ENCODE assay signal across 24 mouse cellular contexts in the genomic region with DNA sequence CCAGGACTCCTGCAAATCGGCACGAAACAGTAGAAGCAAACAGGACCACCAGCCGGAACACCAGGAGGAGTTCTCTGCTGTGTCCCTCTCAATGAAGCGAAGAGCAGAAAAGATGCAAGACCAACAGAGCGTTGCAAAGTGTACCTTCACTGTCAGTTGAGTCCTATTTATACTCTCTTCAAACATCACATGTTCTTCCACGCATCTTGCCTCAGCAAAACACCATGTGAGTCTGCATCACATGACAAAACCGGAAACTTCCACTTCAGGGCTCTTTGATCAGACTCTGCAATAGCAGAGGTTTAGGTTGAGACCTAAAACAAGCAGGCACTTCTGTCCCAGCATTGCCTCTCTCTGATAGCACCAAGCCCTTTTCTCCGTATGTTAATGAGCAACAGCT. TPM values are rescaled to one million over a fixed set of nuclear protein-coding genes. Genes with fewer than 3 reads are reported as not detected.
DNase-seq lines count a peak whose midpoint lies in the region; ATAC-seq and TF ChIP-seq lines count a peak whose summit lies in the region.
"Had no signal": no experiment of that assay in that cellular context is flagged by ENCODE, and none has a peak within 500 bp of the region (broad histone marks: within the 10 kb centered on the region; RNA-seq: fewer than 3 reads in every experiment).

No protein-coding gene starts in this region.

- no peak overlapping the region for H3K9ac ChIP-seq in midbrain, embryonic 14.5 days (replicated peaks; ENCODE audit: low read length)
- H3K9ac ChIP-seq: heart, embryonic 12.5 days; limb, embryonic 15.5 days; liver, embryonic 14.5 days; lung, embryonic 14.5 days; midbrain, embryonic 15.5 days; neural tube, embryonic 15.5 days; stomach, embryonic 15.5 days had no signal

- WGBS in spleen, adult 2 months: 42% methylated on average over 8 of the region's 8 CpGs
- 87% methylated on average over 8 of the region's 8 CpGs for WGBS in midbrain, embryonic 14.5 days

- H3K4me1 ChIP-seq in spleen, adult 2 months (ENCODE audit: control insufficient read depth, insufficient read depth, insufficient read length): peaks cover 6% of the 10 kb centered on the region
- H3K4me1 ChIP-seq in bone marrow macrophage, adult 2 months (ENCODE audit: control insufficient read depth, insufficient read depth, low read length): peaks cover 14% of the 10 kb centered on the region
- no peaks in the 10 kb centered on the region for H3K4me1 ChIP-seq in midbrain, embryonic 14.5 days (ENCODE audit: control insufficient read depth, insufficient read depth, low read length)
- H3K4me1 ChIP-seq: heart, embryonic 12.5 days; limb, embryonic 15.5 days; midbrain, embryonic 15.5 days; neural tube, embryonic 15.5 days; stomach, embryonic 15.5 days had no signal

- H3K27me3 ChIP-seq in spleen, adult 2 months (ENCODE audit: control insufficient read depth, insufficient read depth, low read length): no peaks in the 10 kb centered on the region
- no peaks in the 10 kb centered on the region for H3K27me3 ChIP-seq in midbrain, embryonic 14.5 days (ENCODE audit: control insufficient read depth, insufficient read depth, low read length)
- H3K27me3 ChIP-seq: limb, embryonic 15.5 days; midbrain, embryonic 15.5 days; neural tube, embryonic 15.5 days; stomach, embryonic 15.5 days had no signal

- no peak; the same call in 1 of the 2 replicates for TF ChIP-seq POLR2A in spleen, adult 2 months (IDR thresholded peaks at IDR 0.05; ENCODE audit: low read depth, low read length)
- no peak for TF ChIP-seq POLR2A in bone marrow macrophage, adult 2 months (IDR thresholded peaks at IDR 0.05; ENCODE audit: borderline replicate concordance, low read depth, low read length)

- no peaks in the 10 kb centered on the region for H3K9me3 ChIP-seq in midbrain, embryonic 14.5 days (ENCODE audit: control insufficient read depth, low read length)
- H3K9me3 ChIP-seq: hindbrain, embryonic 10.5 days; limb, embryonic 15.5 days; midbrain, embryonic 15.5 days; neural tube, embryonic 15.5 days; stomach, embryonic 15.5 days had no signal

- H3K36me3 ChIP-seq in spleen, adult 2 months (ENCODE audit: control insufficient read depth, insufficient read depth, low read length): no peaks in the 10 kb centered on the region
- no peaks in the 10 kb centered on the region for H3K36me3 ChIP-seq in midbrain, embryonic 14.5 days (ENCODE audit: control insufficient read depth, insufficient read depth, low read length)
- H3K36me3 ChIP-seq: heart, embryonic 12.5 days; hindbrain, embryonic 10.5 days; limb, embryonic 15.5 days; midbrain, embryonic 15.5 days; neural tube, embryonic 15.5 days; stomach, embryonic 15.5 days had no signal

- DNase-seq in spleen, adult 2 months (ENCODE audit: low read depth in 1 of 2, low spot score in 2 of 2): peak; percentile 19 to 86
- no peak for DNase-seq in spleen, adult 18-20 months
- DNase-seq in CD4-positive, CD25-positive, alpha-beta regulatory T cell, adult 2 months (ENCODE audit: low read depth, low spot score): peak; percentile 31
- no peak for DNase-seq in gastrocnemius, postnatal 10 days
- no peak for DNase-seq in midbrain, embryonic 14.5 days
- no peak for DNase-seq in frontal cortex, postnatal 14 days (ENCODE audit: low spot score in 2 of 2)
- DNase-seq: adrenal gland, adult 8-10 months; cerebellum, adult 9-10 months; heart, postnatal 10 days; left cerebral cortex, postnatal 4 days; lung, embryonic 14.5 days; lung, postnatal 36 days; thymus, adult 18-20 months had no signal

- no peak overlapping the region; the same call in 1 of the 2 replicates for H3K4me3 ChIP-seq in spleen, adult 2 months (ENCODE audit: extremely low read depth, insufficient read depth, insufficient read length)
- no peak overlapping the region for H3K4me3 ChIP-seq in bone marrow macrophage, adult 2 months (ENCODE audit: insufficient read depth, low read length)
- H3K4me3 ChIP-seq in midbrain, embryonic 14.5 days (replicated peaks; ENCODE audit: low read depth, low read length): no peak overlapping the region
- H3K4me3 ChIP-seq: heart, embryonic 12.5 days; hindbrain, embryonic 10.5 days; limb, embryonic 15.5 days; midbrain, embryonic 15.5 days; neural tube, embryonic 15.5 days; stomach, embryonic 15.5 days had no signal

- peak overlapping the region; percentile 61 for H3K27ac ChIP-seq in spleen, adult 2 months (ENCODE audit: insufficient read depth, low read length)
- H3K27ac ChIP-seq in bone marrow macrophage, adult 2 months (ENCODE audit: insufficient read depth, low read depth, low read length): peak overlapping the region; percentile 33
- H3K27ac ChIP-seq in midbrain, embryonic 14.5 days (replicated peaks; ENCODE audit: low read depth, low read length): no peak overlapping the region
- H3K27ac ChIP-seq: hindbrain, embryonic 10.5 days; limb, embryonic 15.5 days; liver, embryonic 14.5 days; midbrain, embryonic 15.5 days; neural tube, embryonic 15.5 days; stomach, embryonic 15.5 days had no signal

- no peak for TF ChIP-seq CTCF in spleen, adult 2 months (IDR thresholded peaks at IDR 0.05; ENCODE audit: extremely low read depth, insufficient read depth, insufficient read length, insufficient replicate concordance)
- TF ChIP-seq CTCF in bone marrow macrophage, adult 2 months (IDR thresholded peaks at IDR 0.05; ENCODE audit: low read depth, low read length): no peak

- H3K4me2 ChIP-seq in midbrain, embryonic 14.5 days (ENCODE audit: low read length): no peak overlapping the region
- H3K4me2 ChIP-seq: heart, embryonic 12.5 days; limb, embryonic 15.5 days; lung, embryonic 14.5 days; midbrain, embryonic 15.5 days; neural tube, embryonic 15.5 days; stomach, embryonic 15.5 days had no signal

- no peak for ATAC-seq in midbrain, embryonic 14.5 days (ENCODE audit: low FRiP score, low TSS enrichment)
- ATAC-seq: activated CD4-positive, CD25-positive, alpha-beta regulatory T cell, adult 4 months; forebrain, embryonic 14.5 days; intestine, postnatal 0 days; midbrain, embryonic 15.5 days had no signal

RNA-seq across cellular contexts. Expression of gene N4bp1, which starts 26.1 kb away (rescaled TPM):
- polyA plus RNA-seq in spleen, adult 2 months (2012; rRNA removed): 10.7 and 11.0 TPM in 2 replicates
- 29.4 and 31.1 TPM in 2 replicates for polyA plus RNA-seq in bone marrow macrophage, adult 2 months (2012; ENCODE audit: insufficient read depth, insufficient read length, missing spikeins)
- 10 to 100 TPM; 15.4 to 21.7 TPM for total RNA-seq in gastrocnemius, postnatal 10 days (2021)
- 13.6 and 14.6 TPM in 2 replicates for polyA plus RNA-seq in midbrain, embryonic 14.5 days (2014; fragmentation: Nextera tagmentation; extraction: Ambion mirVana)

Comparison
In these comparisons a context has a peak if more than half of its experiments do, and no peak if none do; other contexts are left out.
1. DNase-seq: peak in spleen, adult 2 months (2 of 2) and CD4-positive, CD25-positive, alpha-beta regulatory T cell, adult 2 months (single experiment); none in spleen, adult 18-20 months (0 of 2), gastrocnemius, postnatal 10 days (single experiment), midbrain, embryonic 14.5 days (single experiment) and frontal cortex, postnatal 14 days (0 of 2).